Mouse (Mus musculus): ENCODE data around the gene Eif3a. TPM values are rescaled to one million over a fixed set of nuclear protein-coding genes. Genes with fewer than 3 reads are reported as not detected.

Eif3a gene
- polyA plus RNA-seq, 1 experiment, result 18.3 TPM

- Histone ChIP-seq H3K4me1 (ENCODE audit: control insufficient read depth, insufficient read depth, insufficient read length) (peaks cover 4% of the 10 kb centered on the region; the same call in 1 of the 2 replicates), H3K36me3 (ENCODE audit: control insufficient read depth, insufficient read depth, low read length) (0 out of 2 replicates have a peak, but pooled peaks cover 2% of the 10 kb centered on the region), H3K4me3 (ENCODE audit: extremely low read depth, insufficient read depth, insufficient read length) (no peak overlapping the region), H3K27me3 (ENCODE audit: control insufficient read depth, insufficient read depth, low read length) (no peaks in the 10 kb centered on the region), H3K27ac (ENCODE audit: insufficient read depth, low read length) (no peak overlapping the region)
- 84% methylated on average over 2 of the region's 2 CpGs for WGBS
- no peak for DNase-seq (ENCODE audit: low read depth in 1 of 2, low spot score in 2 of 2)
- TF ChIP-seq POLR2A (IDR thresholded peaks at IDR 0.05; ENCODE audit: low read depth, low read length), result no peak
- TF ChIP-seq CTCF (IDR thresholded peaks at IDR 0.05; ENCODE audit: extremely low read depth, insufficient read depth, insufficient read length, insufficient replicate concordance), result no peak
Observed at GRCm38 (mm10) chr19:60809927-60810326, 19.5 kb upstream of the Eif3a start.

DNA sequence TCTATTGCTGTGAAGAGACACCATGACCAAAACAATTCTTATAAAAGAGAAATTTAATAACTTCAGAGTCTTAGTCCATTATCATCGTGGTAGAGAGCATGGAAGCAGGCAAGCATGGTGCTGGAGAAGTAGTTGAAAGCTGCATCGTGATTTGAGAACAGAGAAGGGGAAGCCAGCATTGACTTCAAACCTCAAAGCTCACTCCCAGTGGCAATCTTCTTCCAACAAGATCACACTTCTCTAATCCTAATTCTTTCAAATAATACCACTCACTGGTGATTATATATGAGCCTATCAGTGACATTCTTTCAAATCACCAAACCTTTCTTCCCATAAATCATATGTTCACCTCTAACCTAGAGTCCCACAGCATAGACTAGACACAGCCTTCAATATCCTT, 14.4 kb upstream of the Eif3a start:
- TF ChIP-seq POLR2A (IDR thresholded peaks at IDR 0.05; ENCODE audit: low read depth, low read length), result no peak
- no peak for TF ChIP-seq CTCF (IDR thresholded peaks at IDR 0.05; ENCODE audit: extremely low read depth, insufficient read depth, insufficient read length, insufficient replicate concordance)
- DNase-seq (ENCODE audit: low read depth in 1 of 2, low spot score in 2 of 2), result no peak
- Histone ChIP-seq H3K27ac (ENCODE audit: insufficient read depth, low read length) (no peak overlapping the region), H3K4me1 (ENCODE audit: control insufficient read depth, insufficient read depth, insufficient read length) (no peaks in the 10 kb centered on the region), H3K4me3 (ENCODE audit: extremely low read depth, insufficient read depth, insufficient read length) (no peak overlapping the region), H3K36me3 (ENCODE audit: control insufficient read depth, insufficient read depth, low read length) (no peaks in the 10 kb centered on the region), H3K27me3 (ENCODE audit: control insufficient read depth, insufficient read depth, low read length) (no peaks in the 10 kb centered on the region)
- 27% methylated on average over 2 of the region's 2 CpGs for WGBS

DNA sequence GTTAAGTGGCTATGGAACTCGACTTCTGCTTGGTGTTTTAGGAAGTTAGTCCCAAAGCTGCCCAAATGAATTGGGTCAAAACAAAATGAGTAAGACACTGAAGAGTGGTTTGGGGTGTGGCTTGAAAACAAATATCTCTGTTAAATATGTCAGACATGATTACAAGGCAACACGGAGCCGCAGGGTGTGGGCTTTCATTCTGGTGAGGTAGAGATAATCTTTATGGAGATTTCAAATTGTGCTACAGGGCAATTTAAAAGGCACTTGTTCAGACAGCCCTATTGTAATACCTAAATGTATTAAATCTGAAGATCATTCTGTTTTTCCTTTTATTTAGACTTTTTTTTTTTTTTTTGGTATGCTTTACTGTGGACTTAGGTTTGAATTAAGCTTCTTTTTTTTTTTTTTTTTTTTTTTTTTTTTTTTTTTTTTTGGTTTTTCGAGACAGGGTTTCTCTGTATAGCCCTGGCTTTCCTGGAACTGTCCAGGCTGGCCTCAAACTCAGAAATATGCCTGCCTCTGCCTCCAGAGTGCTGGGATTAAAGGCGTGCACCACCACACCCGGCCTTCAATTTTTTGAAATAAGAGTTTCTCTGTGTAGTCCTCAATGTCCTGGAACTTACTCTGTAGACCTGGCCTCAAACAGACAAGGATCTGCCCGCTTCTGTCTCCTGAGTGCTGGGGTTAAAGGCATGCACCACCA, 9.6 kb upstream of the Eif3a start:
- H3K27me3 ChIP-seq (ENCODE audit: control insufficient read depth, insufficient read depth, low read length), result no peaks in the 10 kb centered on the region
- no peak overlapping the region for H3K27ac ChIP-seq (ENCODE audit: insufficient read depth, low read length)
- H3K4me1 ChIP-seq (ENCODE audit: control insufficient read depth, insufficient read depth, insufficient read length), result no peaks in the 10 kb centered on the region
- no peak overlapping the region for H3K4me3 ChIP-seq (ENCODE audit: extremely low read depth, insufficient read depth, insufficient read length)
- DNase-seq (ENCODE audit: low read depth in 1 of 2, low spot score in 2 of 2), result no peak
- TF ChIP-seq CTCF (IDR thresholded peaks at IDR 0.05; ENCODE audit: extremely low read depth, insufficient read depth, insufficient read length, insufficient replicate concordance) (no peak), POLR2A (IDR thresholded peaks at IDR 0.05; ENCODE audit: low read depth, low read length) (no peak)
- 70% methylated on average over 7 of the region's 7 CpGs for WGBS
- H3K36me3 ChIP-seq (ENCODE audit: control insufficient read depth, insufficient read depth, low read length), result no peaks in the 10 kb centered on the region

DNA sequence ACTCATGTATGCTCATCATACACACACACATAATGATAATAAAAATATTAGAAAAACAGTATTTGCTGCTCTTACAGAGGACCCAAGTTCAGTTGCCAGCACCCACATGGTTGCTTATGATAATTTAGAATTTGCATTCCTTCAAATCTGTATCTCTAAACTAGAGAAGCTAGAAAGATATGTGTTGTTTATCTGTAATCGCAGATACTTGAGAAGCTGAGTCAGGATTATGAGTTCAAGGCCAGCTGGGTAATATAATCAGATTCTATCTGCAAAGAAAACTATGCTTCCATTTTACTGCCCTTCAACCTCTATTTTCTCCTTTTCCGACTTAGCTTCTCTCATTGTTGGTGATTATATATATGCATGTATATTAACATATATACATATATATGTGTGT, 7.0 kb upstream of the Eif3a start:
- no peaks in the 10 kb centered on the region for H3K4me1 ChIP-seq (ENCODE audit: control insufficient read depth, insufficient read depth, insufficient read length)
- 97% methylated on average over 2 of the region's 2 CpGs for WGBS
- TF ChIP-seq POLR2A (IDR thresholded peaks at IDR 0.05; ENCODE audit: low read depth, low read length), result no peak
- TF ChIP-seq CTCF (IDR thresholded peaks at IDR 0.05; ENCODE audit: extremely low read depth, insufficient read depth, insufficient read length, insufficient replicate concordance), result no peak
- DNase-seq (ENCODE audit: low read depth in 1 of 2, low spot score in 2 of 2), result no peak
- H3K4me3 ChIP-seq (ENCODE audit: extremely low read depth, insufficient read depth, insufficient read length), result no peak overlapping the region
- H3K27ac ChIP-seq (ENCODE audit: insufficient read depth, low read length), result no peak overlapping the region
- H3K36me3 ChIP-seq (ENCODE audit: control insufficient read depth, insufficient read depth, low read length), result no peaks in the 10 kb centered on the region
- no peaks in the 10 kb centered on the region for H3K27me3 ChIP-seq (ENCODE audit: control insufficient read depth, insufficient read depth, low read length)

- DNase-seq (ENCODE audit: low read depth in 1 of 2, low spot score in 2 of 2), result no peak
- Histone ChIP-seq H3K27ac (ENCODE audit: insufficient read depth, low read length) (no peak overlapping the region), H3K4me1 (ENCODE audit: control insufficient read depth, insufficient read depth, insufficient read length) (no peaks in the 10 kb centered on the region), H3K36me3 (ENCODE audit: control insufficient read depth, insufficient read depth, low read length) (no peaks in the 10 kb centered on the region), H3K4me3 (ENCODE audit: extremely low read depth, insufficient read depth, insufficient read length) (no peak overlapping the region), H3K27me3 (ENCODE audit: control insufficient read depth, insufficient read depth, low read length) (no peaks in the 10 kb centered on the region)
- TF ChIP-seq CTCF (IDR thresholded peaks at IDR 0.05; ENCODE audit: extremely low read depth, insufficient read depth, insufficient read length, insufficient replicate concordance) (no peak), POLR2A (IDR thresholded peaks at IDR 0.05; ENCODE audit: low read depth, low read length) (no peak)
- WGBS, result 87% methylated on average over 2 of the region's 2 CpGs
Observed at GRCm38 (mm10) chr19:60795244-60795643, 4.8 kb upstream of the Eif3a start.

DNA sequence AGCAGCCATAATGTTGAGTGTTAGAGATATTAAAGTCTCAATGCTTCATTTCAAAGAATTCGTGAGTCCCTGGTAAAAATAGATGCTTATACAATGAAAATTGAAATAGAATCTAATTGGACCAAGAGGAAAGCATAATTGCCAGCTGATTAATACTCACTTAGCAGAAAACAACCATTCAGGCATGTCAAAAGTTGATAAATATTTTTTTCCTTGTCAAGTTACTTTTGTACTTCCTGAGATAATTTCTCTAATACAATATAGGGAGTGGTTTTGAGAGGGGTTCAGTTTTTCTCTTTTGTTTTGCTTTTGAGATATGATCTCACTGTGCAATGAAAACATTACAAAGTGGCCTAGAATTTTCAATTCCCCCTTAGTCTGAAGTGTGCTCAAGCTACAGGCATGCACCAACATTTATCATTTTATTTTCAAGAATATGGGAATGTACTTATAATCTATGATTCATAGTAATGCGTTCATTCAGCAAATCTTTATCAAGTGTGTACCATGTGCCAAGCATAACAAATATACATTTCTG, 2.8 kb upstream of the Eif3a start:
- H3K4me1 ChIP-seq (ENCODE audit: control insufficient read depth, insufficient read depth, insufficient read length), result no peaks in the 10 kb centered on the region; the same call in 1 of the 2 replicates
- no peak for DNase-seq (ENCODE audit: low read depth in 1 of 2, low spot score in 2 of 2)
- H3K27me3 ChIP-seq (ENCODE audit: control insufficient read depth, insufficient read depth, low read length), result no peaks in the 10 kb centered on the region
- TF ChIP-seq CTCF (IDR thresholded peaks at IDR 0.05; ENCODE audit: extremely low read depth, insufficient read depth, insufficient read length, insufficient replicate concordance) (no peak), POLR2A (IDR thresholded peaks at IDR 0.05; ENCODE audit: low read depth, low read length) (no peak)
- WGBS, result 86% methylated on average over 2 of the region's 2 CpGs
- H3K36me3 ChIP-seq (ENCODE audit: control insufficient read depth, insufficient read depth, low read length), result no peaks in the 10 kb centered on the region
- H3K27ac ChIP-seq (ENCODE audit: insufficient read depth, low read length), result no peak overlapping the region
- no peak overlapping the region for H3K4me3 ChIP-seq (ENCODE audit: extremely low read depth, insufficient read depth, insufficient read length)

DNA sequence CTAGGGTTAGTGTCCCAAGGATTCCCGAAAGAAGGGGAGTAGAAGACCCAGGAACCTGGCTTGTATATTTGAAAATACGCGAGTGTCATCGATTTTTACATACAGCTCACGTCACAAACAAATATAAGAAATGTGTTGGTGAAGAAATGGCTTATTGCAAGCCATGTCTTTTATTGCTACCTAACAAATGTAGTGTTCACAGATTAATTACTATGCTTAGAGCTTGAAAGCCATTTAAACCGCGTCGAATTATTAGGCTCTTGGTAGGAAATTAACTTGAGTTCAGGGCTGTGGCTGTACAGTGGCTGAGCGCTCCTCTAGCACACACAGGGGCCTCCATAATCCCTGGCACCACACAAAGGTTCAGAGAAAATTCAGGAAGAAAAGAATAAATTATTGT, 706 bp upstream of the Eif3a start:
- Histone ChIP-seq H3K27me3 (ENCODE audit: control insufficient read depth, insufficient read depth, low read length) (no peaks in the 10 kb centered on the region), H3K4me3 (ENCODE audit: extremely low read depth, insufficient read depth, insufficient read length) (peak overlapping the region; percentile 69), H3K36me3 (ENCODE audit: control insufficient read depth, insufficient read depth, low read length) (no peaks in the 10 kb centered on the region), H3K27ac (ENCODE audit: insufficient read depth, low read length) (peak overlapping the region; percentile 93; the same call in 1 of the 2 replicates), H3K4me1 (ENCODE audit: control insufficient read depth, insufficient read depth, insufficient read length) (peaks cover 5% of the 10 kb centered on the region; the same call in 1 of the 2 replicates)
- DNase-seq (ENCODE audit: low read depth in 1 of 2, low spot score in 2 of 2), result no peak
- TF ChIP-seq POLR2A (IDR thresholded peaks at IDR 0.05; ENCODE audit: low read depth, low read length), result no peak
- TF ChIP-seq CTCF (IDR thresholded peaks at IDR 0.05; ENCODE audit: extremely low read depth, insufficient read depth, insufficient read length, insufficient replicate concordance), result no peak
- WGBS, result 13% methylated on average over 9 of the region's 9 CpGs
